Mouse (Mus musculus) left cerebral cortex, postnatal 14 days (tissue): ENCODE data around the gene Majin. TPM values are rescaled to one million over a fixed set of nuclear protein-coding genes. Genes with fewer than 3 reads are reported as not detected.

Source experiments
- DNase-seq, 2 experiments: peaks; one replicate each; pipeline ENCODE4 v3.0.0; 2021 to 2022; ENCODE audit warnings: low spot score in 2 of 2, mixed read lengths in 1 of 2
- intact Hi-C: fragments of 180-260 bp; cut with DNase I; formaldehyde crosslinking; loops from one replicate; pipeline ENCODE4 v1.15.1; 2025
- long read RNA-seq, 2 experiments: library from polyadenylated mRNA; stranded (forward); transcript quantifications; one replicate each; pipeline ENCODE4 v2.0.0; 2021
- total RNA-seq, 2 experiments: library from RNA; stranded (reverse); gene quantifications; 2 replicates each; pipeline ENCODE4 v1.2.3; 2021

Gene Majin
- under 1 TPM; 0.27 to 0.40 TPM for total RNA-seq
- long read RNA-seq, experiment 1, result 0 reads
- long read RNA-seq, experiment 2, result 0 reads

- intact Hi-C loops, result no loop called here
- no peak for DNase-seq
Observed at GRCm38 (mm10) chr19:6184131-6184530, at the start of gene Majin. Gene Majin, plus strand, starts transcription at chr19:6184388.

- intact Hi-C loops, result no loop called here
- DNase-seq, result no peak
Observed at GRCm38 (mm10) chr19:6136397-6136796, 47.8 kb upstream of the Majin start.

GRCm38 (mm10) chr19:6139701-6140100 lies 44.5 kb upstream of the Majin start:
- DNase-seq, result no peak
- intact Hi-C loops, result no loop called here

- intact Hi-C loops, result no loop called here
- DNase-seq, result no peak
Observed at GRCm38 (mm10) chr19:6140374-6140677, 43.9 kb upstream of the Majin start.

- DNase-seq, result peak; percentile 93 to 94
- intact Hi-C loops, result loop anchor here (1.0 kb wide), 1 partner anchor 94 kb away; the partner anchor contains the start of gene Ppp2r5b
Observed at GRCm38 (mm10) chr19:6140678-6141393, 43.4 kb upstream of the Majin start, which contains the start of gene Batf2. Gene Batf2, plus strand, starts transcription at chr19:6140983.

GRCm38 (mm10) chr19:6141394-6141749 lies 42.8 kb upstream of the Majin start, which contains the start of gene Arl2:
Gene Arl2, minus strand, starts transcription at chr19:6141548.
- intact Hi-C loops, result loop anchor here (1.0 kb wide), 1 partner anchor 94 kb away; the partner anchor contains the start of gene Ppp2r5b
- peak; percentile 87 to 94 for DNase-seq

- intact Hi-C loops, result no loop called here
- DNase-seq, result no peak
Observed at GRCm38 (mm10) chr19:6144842-6145241, 39.3 kb upstream of the Majin start.

GRCm38 (mm10) chr19:6155174-6155573 lies 29.0 kb upstream of the Majin start:
- intact Hi-C loops, result no loop called here
- no peak for DNase-seq

- no peak for DNase-seq
- intact Hi-C loops, result no loop called here
Observed at GRCm38 (mm10) chr19:6156372-6156771, 27.8 kb upstream of the Majin start.

GRCm38 (mm10) chr19:6157220-6157619 lies 27.0 kb upstream of the Majin start:
- intact Hi-C loops, result no loop called here
- DNase-seq, result no peak

- intact Hi-C loops, result no loop called here
- peak; percentile 5 to 15 for DNase-seq
Observed at GRCm38 (mm10) chr19:6163872-6164547, 20.2 kb upstream of the Majin start.

- intact Hi-C loops, result no loop called here
- no peak for DNase-seq
Observed at GRCm38 (mm10) chr19:6166750-6167149, 17.4 kb upstream of the Majin start.

- no peak for DNase-seq
- intact Hi-C loops, result no loop called here
Observed at GRCm38 (mm10) chr19:6171215-6171614, 13.0 kb upstream of the Majin start.

- intact Hi-C loops, result no loop called here
- DNase-seq, result peak in 1 of 2 experiments; percentile 13
Observed at GRCm38 (mm10) chr19:6174771-6175170, 9.4 kb upstream of the Majin start.

- intact Hi-C loops, result no loop called here
- DNase-seq, result no peak
Observed at GRCm38 (mm10) chr19:6178775-6179174, 5.4 kb upstream of the Majin start.

GRCm38 (mm10) chr19:6181629-6182028 lies 2.6 kb upstream of the Majin start:
- DNase-seq, result no peak
- intact Hi-C loops, result no loop called here

GRCm38 (mm10) chr19:6182534-6182933 lies 1.7 kb upstream of the Majin start:
- peak in 1 of 2 experiments; percentile 10 for DNase-seq
- intact Hi-C loops, result no loop called here

- DNase-seq, result no peak
- intact Hi-C loops, result no loop called here
Observed at GRCm38 (mm10) chr19:6204265-6204664, 20.1 kb downstream of the Majin start.

GRCm38 (mm10) chr19:6206716-6207115 lies 22.5 kb downstream of the Majin start:
- intact Hi-C loops, result no loop called here

GRCm38 (mm10) chr19:6216046-6216705 lies 32.0 kb downstream of the Majin start:
- DNase-seq, result no peak
- intact Hi-C loops, result no loop called here

More at GRCm38 (mm10) chr19:6206716-6207115, 22.5 kb downstream of the Majin start:
- no peak for DNase-seq
